In the genomic region with DNA sequence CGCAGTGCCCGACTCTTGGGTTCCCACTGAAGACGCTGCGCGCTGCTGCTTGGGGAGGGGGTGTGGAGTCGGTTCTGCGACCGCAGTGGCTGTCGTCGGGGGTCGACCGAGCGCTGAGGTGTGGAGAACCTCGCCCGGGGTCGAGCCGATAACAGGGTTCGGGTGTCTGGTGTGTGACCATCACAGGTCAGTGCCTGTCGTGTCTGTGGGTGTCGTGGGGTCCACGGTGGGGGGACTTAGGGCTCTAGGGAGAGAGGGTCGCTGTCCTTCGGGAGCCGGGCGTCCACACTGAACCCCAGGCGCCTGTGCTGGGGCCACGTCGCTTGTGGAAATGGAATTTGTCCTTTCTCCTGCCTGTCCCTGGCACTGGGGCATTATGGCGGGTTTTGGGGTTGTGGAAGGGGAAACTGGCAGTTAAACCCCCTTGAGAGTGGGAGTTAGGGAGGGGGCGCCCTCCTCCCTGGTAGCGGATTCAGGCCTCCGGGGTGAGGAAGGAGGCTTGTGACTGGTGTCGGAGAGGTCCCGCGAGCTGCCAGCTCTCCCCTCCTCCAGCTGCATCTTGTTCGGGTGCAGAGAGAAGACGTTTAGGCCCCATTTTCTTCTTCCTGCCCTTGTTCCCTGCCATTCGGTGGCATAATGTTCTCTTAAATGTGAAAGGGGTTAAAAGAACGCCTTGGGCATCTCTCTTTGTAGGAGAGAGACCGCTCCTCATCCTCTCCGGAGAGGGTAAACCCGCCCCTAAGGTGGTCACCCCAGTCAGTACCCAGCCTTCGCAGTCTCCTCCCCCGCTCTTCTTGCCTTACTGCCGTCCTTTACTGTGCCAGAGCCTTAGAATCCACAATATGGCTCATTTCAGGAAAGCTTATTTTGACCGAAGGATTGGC, we compare ENCODE assay signal across 8 mouse cellular contexts. TPM values are rescaled to one million over a fixed set of nuclear protein-coding genes. Genes with fewer than 3 reads are reported as not detected.
DNase-seq lines count a peak whose midpoint lies in the region; ATAC-seq and TF ChIP-seq lines count a peak whose summit lies in the region.

No protein-coding gene starts in this region.

- no peak for TF ChIP-seq EP300 in liver, embryonic 14.5 days (IDR thresholded peaks at IDR 0.05; ENCODE audit: low read depth)

- H3K27me3 ChIP-seq in heart, embryonic 12.5 days (replicated peaks): no peaks in the 10 kb centered on the region
- no peaks in the 10 kb centered on the region for H3K27me3 ChIP-seq in kidney, postnatal 0 days (ENCODE audit: insufficient read depth, low read length)
- H3K27me3 ChIP-seq in liver, embryonic 14.5 days (ENCODE audit: control insufficient read depth, insufficient read depth, low read length): no peaks in the 10 kb centered on the region
- H3K27me3 ChIP-seq in stomach, embryonic 14.5 days (ENCODE audit: control insufficient read depth, insufficient read depth, low read length): no peaks in the 10 kb centered on the region

- H3K9me3 ChIP-seq in heart, embryonic 12.5 days (replicated peaks): no peaks in the 10 kb centered on the region
- H3K9me3 ChIP-seq in kidney, postnatal 0 days (replicated peaks; ENCODE audit: low read length): no peaks in the 10 kb centered on the region
- H3K9me3 ChIP-seq in liver, embryonic 14.5 days (ENCODE audit: control insufficient read depth, low read length): no peaks in the 10 kb centered on the region
- H3K9me3 ChIP-seq in stomach, embryonic 14.5 days (ENCODE audit: control insufficient read depth, low read depth, low read length): no peaks in the 10 kb centered on the region

- H3K4me2 ChIP-seq in heart, embryonic 12.5 days: peak overlapping the region; percentile 68
- H3K4me2 ChIP-seq in kidney, postnatal 0 days (ENCODE audit: low read length): peak overlapping the region; percentile 78
- peak overlapping the region; percentile 91 for H3K4me2 ChIP-seq in liver, embryonic 14.5 days (ENCODE audit: low read depth)
- H3K4me2 ChIP-seq in stomach, embryonic 14.5 days (replicated peaks; ENCODE audit: low read depth, low read length): peak overlapping the region; percentile 52

- DNase-seq in A20 (ENCODE audit: low read depth, low spot score): peak; percentile 85
- DNase-seq in adrenal gland, postnatal 4 days (ENCODE audit: low spot score in 2 of 2): peak; percentile 27 to 30
- peak; percentile 85 for DNase-seq in kidney, postnatal 0 days (ENCODE audit: low spot score)
- peak in 1 of 3 experiments; percentile 49 for DNase-seq in liver, embryonic 14.5 days (ENCODE audit: low read depth in 3 of 3, low spot score in 3 of 3)
- peak; percentile 53 to 56 for DNase-seq in natural killer cell, adult 2 months (ENCODE audit: low spot score in 2 of 2)

- peak; percentile 30 for ATAC-seq in erythroblast, adult 5-6 weeks (replicated peaks; ENCODE audit: low FRiP score, poor library complexity, severe bottlenecking)
- no peak; the same call in 1 of the 2 replicates for ATAC-seq in heart, embryonic 12.5 days (ENCODE audit: insufficient number of reproducible peaks, low FRiP score)
- ATAC-seq in kidney, postnatal 0 days (replicated peaks; ENCODE audit: low FRiP score, low read depth): no peak
- ATAC-seq in liver, embryonic 14.5 days (ENCODE audit: insufficient read depth): no peak
- no peak for ATAC-seq in stomach, embryonic 14.5 days (ENCODE audit: insufficient number of reproducible peaks, insufficient read depth, low FRiP score, low read depth)

- no peaks in the 10 kb centered on the region for H3K36me3 ChIP-seq in heart, embryonic 12.5 days
- H3K36me3 ChIP-seq in kidney, postnatal 0 days (ENCODE audit: insufficient read depth, low read length): no peaks in the 10 kb centered on the region
- H3K36me3 ChIP-seq in liver, embryonic 14.5 days (replicated peaks; ENCODE audit: control insufficient read depth, insufficient read depth, low read depth): no peaks in the 10 kb centered on the region
- no peaks in the 10 kb centered on the region for H3K36me3 ChIP-seq in stomach, embryonic 14.5 days (ENCODE audit: control insufficient read depth, insufficient read depth, low read length)

- 0 out of 2 replicates have a peak, but pooled peaks have one; percentile 2 for TF ChIP-seq CTCF in kidney, postnatal 0 days (IDR thresholded peaks at IDR 0.05; ENCODE audit: low read depth)
- 0 out of 2 replicates have a peak, but pooled peaks have one; percentile 2 for TF ChIP-seq CTCF in liver, embryonic 14.5 days (IDR thresholded peaks at IDR 0.05; ENCODE audit: low read depth)

- H3K4me1 ChIP-seq in heart, embryonic 12.5 days (replicated peaks): peaks cover 5% of the 10 kb centered on the region; the same call in 1 of the 2 replicates
- H3K4me1 ChIP-seq in kidney, postnatal 0 days (replicated peaks; ENCODE audit: insufficient read depth, low read length): peaks cover 15% of the 10 kb centered on the region; the same call in 1 of the 2 replicates
- H3K4me1 ChIP-seq in liver, embryonic 14.5 days (replicated peaks; ENCODE audit: control insufficient read depth in 2 of 2, insufficient read depth in 2 of 2, low read length in 1 of 2): peaks cover 5 to 15% of the 10 kb centered on the region in 2 experiments
- H3K4me1 ChIP-seq in stomach, embryonic 14.5 days (ENCODE audit: control insufficient read depth, insufficient read depth, low read length): peaks cover 15% of the 10 kb centered on the region; the same call in 1 of the 2 replicates

- WGBS in heart, embryonic 12.5 days: under 1% methylated on average over 45 of the region's 46 CpGs
- WGBS in kidney, postnatal 0 days: 1% methylated on average over 45 of the region's 46 CpGs
- under 1% methylated on average over 46 of the region's 46 CpGs for WGBS in liver, embryonic 14.5 days (ENCODE audit: insufficient replicate concordance)
- 0% methylated on average over 46 of the region's 46 CpGs for WGBS in stomach, embryonic 14.5 days

- H3K4me3 ChIP-seq in heart, embryonic 12.5 days: peak overlapping the region; percentile 80
- peak overlapping the region; percentile 100 for H3K4me3 ChIP-seq in kidney, postnatal 0 days (replicated peaks; ENCODE audit: low read depth, low read length)
- peak overlapping the region; percentile 85 to 100 for H3K4me3 ChIP-seq in liver, embryonic 14.5 days (ENCODE audit: insufficient read depth in 1 of 2, low read depth in 2 of 2, low read length in 2 of 2)
- peak overlapping the region; percentile 81 for H3K4me3 ChIP-seq in stomach, embryonic 14.5 days (ENCODE audit: low read depth, low read length)

- H3K27ac ChIP-seq in heart, embryonic 12.5 days (ENCODE audit: poor library complexity, severe bottlenecking): peak overlapping the region; percentile 100
- H3K27ac ChIP-seq in kidney, postnatal 0 days: peak overlapping the region; percentile 100
- peak overlapping the region; percentile 92 for H3K27ac ChIP-seq in liver, embryonic 14.5 days
- H3K27ac ChIP-seq in stomach, embryonic 14.5 days (ENCODE audit: low read length): peak overlapping the region; percentile 100

- H3K9ac ChIP-seq in heart, embryonic 12.5 days: peak overlapping the region; percentile 96
- peak overlapping the region; percentile 100 for H3K9ac ChIP-seq in kidney, postnatal 0 days (ENCODE audit: low read depth, low read length)
- peak overlapping the region; percentile 95 for H3K9ac ChIP-seq in liver, embryonic 14.5 days (replicated peaks)
- H3K9ac ChIP-seq in stomach, embryonic 14.5 days (replicated peaks; ENCODE audit: low read depth, low read length): peak overlapping the region; percentile 99

RNA-seq across cellular contexts. Expression of gene Kmt2e, which starts 0.6 kb away (rescaled TPM):
- total RNA-seq in adrenal gland, postnatal 4 days (2021): 10 to 100 TPM; 90.0 to 93.1 TPM
- 54.5 and 85.1 TPM in 2 replicates for total RNA-seq in erythroblast, adult 5-6 weeks (2015; ENCODE audit: low replicate concordance)
- total RNA-seq in erythroblast, adult 5-6 weeks (2017; ENCODE audit: low replicate concordance): 70.8 and 88.7 TPM in 2 replicates
- polyA plus RNA-seq in heart, embryonic 12.5 days (2016; fragmentation: Nextera tagmentation; extraction: Ambion mirVana): 69.2 and 73.6 TPM in 2 replicates
- polyA plus RNA-seq in kidney, postnatal 0 days (2015; fragmentation: Nextera tagmentation; extraction: Ambion mirVana): 76.8 and 85.9 TPM in 2 replicates
- 5.7 and 8.0 TPM in 2 replicates for polyA plus RNA-seq in liver, embryonic 14.5 days (2012; rRNA removed)
- polyA plus RNA-seq in liver, embryonic 14.5 days (2014; fragmentation: Nextera tagmentation; extraction: Ambion mirVana): 24.7 and 25.0 TPM in 2 replicates
- 103 TPM in 2 replicates for polyA plus RNA-seq in stomach, embryonic 14.5 days (2014; fragmentation: Nextera tagmentation; extraction: Ambion mirVana)
